Mouse (Mus musculus): ENCODE data around the gene Gm13694.

- TF ChIP-seq CTCF (IDR thresholded peaks at IDR 0.05): no peak
- no peak for TF ChIP-seq EP300 (IDR thresholded peaks at IDR 0.05)
Measured at GRCm38 (mm10) chr2:84009818-84010217, 31.1 kb downstream of the Gm13694 start.
